Mouse (Mus musculus) bone marrow macrophage, adult 2 months (primary cell): Measurements from ENCODE around the gene Cnn2. TPM values are rescaled to one million over a fixed set of nuclear protein-coding genes. Genes with fewer than 3 reads are reported as not detected.

Source experiments
- H3K27ac ChIP-seq: 2 replicates; pipeline ENCODE4 v1.5.1; 2012; ENCODE audit warnings: low read depth, low read length; ENCODE audit not compliant: insufficient read depth
- H3K4me1 ChIP-seq: 2 replicates; pipeline ENCODE4 v1.6.1; 2012; ENCODE audit warnings: low read length; ENCODE audit not compliant: control insufficient read depth, insufficient read depth
- H3K4me3 ChIP-seq: 2 replicates; pipeline ENCODE4 v1.5.1; 2012; ENCODE audit warnings: mild to moderate bottlenecking, low read length, moderate library complexity; ENCODE audit not compliant: insufficient read depth
- CTCF ChIP-seq: IDR thresholded peaks from 2 replicates; pipeline ENCODE4 v1.5.1; 2012; ENCODE audit warnings: low read depth, mild to moderate bottlenecking, low read length, moderate library complexity
- POLR2A ChIP-seq: IDR thresholded peaks from 2 replicates; pipeline ENCODE4 v1.6.1; 2012; ENCODE audit warnings: mild to moderate bottlenecking, low read depth, low read length, borderline replicate concordance
- polyA plus RNA-seq: library from polyadenylated mRNA; stranded (reverse); fragments of >200 nt; gene quantifications from 2 replicates; pipeline ENCODE4 v1.2.4, GENCODE M21; 2012; ENCODE audit not compliant: missing spikeins, insufficient read depth, insufficient read length

Cnn2 gene
- polyA plus RNA-seq, 1 experiment: 41.5 TPM

GRCm38 (mm10) chr10:79968181-79968580 lies 20.2 kb upstream of the Cnn2 start:
- TF ChIP-seq POLR2A: no peak
- TF ChIP-seq CTCF: no peak
- Histone ChIP-seq H3K4me1 (no peaks in the 10 kb centered on the region), H3K4me3 (no peak overlapping the region), H3K27ac (no peak overlapping the region)

GRCm38 (mm10) chr10:79969124-79969568 lies 19.2 kb upstream of the Cnn2 start:
- Histone ChIP-seq H3K4me3 (no peak overlapping the region), H3K27ac (no peak overlapping the region), H3K4me1 (no peaks in the 10 kb centered on the region)
- TF ChIP-seq CTCF: no peak
- TF ChIP-seq POLR2A: no peak

- peaks cover 13% of the 10 kb centered on the region for H3K4me1 ChIP-seq
- H3K27ac ChIP-seq: no peak within 1 kb of the TSS
- peak within 1 kb of the TSS; percentile 32 for H3K4me3 ChIP-seq
- no peak for TF ChIP-seq CTCF
- TF ChIP-seq POLR2A: no peak
Measured at GRCm38 (mm10) chr10:79970415-79971182, 17.8 kb upstream of the Cnn2 start, which contains the start of gene Grin3b. Gene Grin3b (plus strand): TSS chr10:79970715.

- Histone ChIP-seq H3K27ac (no peak overlapping the region), H3K4me1 (peaks cover 14% of the 10 kb centered on the region), H3K4me3 (0 out of 2 replicates have a peak overlapping the region, but pooled peaks have one; percentile 2)
- TF ChIP-seq POLR2A (no peak), CTCF (no peak)
Measured at GRCm38 (mm10) chr10:79971183-79971497, 17.2 kb upstream of the Cnn2 start.

GRCm38 (mm10) chr10:79972831-79973230 lies 15.6 kb upstream of the Cnn2 start:
- Histone ChIP-seq H3K27ac (no peak overlapping the region), H3K4me3 (no peak overlapping the region), H3K4me1 (peaks cover 14% of the 10 kb centered on the region)
- TF ChIP-seq POLR2A (no peak), CTCF (no peak)

- Histone ChIP-seq H3K4me3 (no peak overlapping the region), H3K4me1 (peaks cover 14% of the 10 kb centered on the region), H3K27ac (no peak overlapping the region)
- TF ChIP-seq POLR2A: no peak
- TF ChIP-seq CTCF: no peak
Measured at GRCm38 (mm10) chr10:79974087-79974486, 14.3 kb upstream of the Cnn2 start.

GRCm38 (mm10) chr10:79974668-79975067 lies 13.7 kb upstream of the Cnn2 start:
- TF ChIP-seq CTCF (no peak), POLR2A (no peak)
- peak overlapping the region; percentile 73 for H3K27ac ChIP-seq
- H3K4me1 ChIP-seq: peaks cover 14% of the 10 kb centered on the region
- no peak overlapping the region for H3K4me3 ChIP-seq

GRCm38 (mm10) chr10:79976071-79976721 lies 12.2 kb upstream of the Cnn2 start:
- H3K4me1 ChIP-seq: peaks cover 14% of the 10 kb centered on the region
- H3K27ac ChIP-seq: no peak overlapping the region
- TF ChIP-seq POLR2A: no peak
- H3K4me3 ChIP-seq: no peak overlapping the region

GRCm38 (mm10) chr10:79976722-79977107 lies 11.7 kb upstream of the Cnn2 start:
- H3K4me3 ChIP-seq: no peak overlapping the region
- peaks cover 14% of the 10 kb centered on the region for H3K4me1 ChIP-seq
- no peak overlapping the region for H3K27ac ChIP-seq
- TF ChIP-seq CTCF (no peak), POLR2A (no peak)

GRCm38 (mm10) chr10:79977324-79977723 lies 11.1 kb upstream of the Cnn2 start:
- Histone ChIP-seq H3K4me3 (no peak overlapping the region), H3K27ac (no peak overlapping the region), H3K4me1 (peaks cover 16% of the 10 kb centered on the region)
- TF ChIP-seq CTCF (no peak), POLR2A (no peak)
